Mouse (Mus musculus) spleen, postnatal 10 days (tissue): ENCODE results near the gene Sord.
A peak's percentile ranks its signal among the peaks of the same experiment; 100 is the strongest.

ENCODE experiments used
- DNase-seq, 2 experiments: peaks; one replicate each; pipeline ENCODE4 v3.0.0; 2021 to 2022; ENCODE audit warnings: low spot score in 2 of 2

Gene Sord

DNA sequence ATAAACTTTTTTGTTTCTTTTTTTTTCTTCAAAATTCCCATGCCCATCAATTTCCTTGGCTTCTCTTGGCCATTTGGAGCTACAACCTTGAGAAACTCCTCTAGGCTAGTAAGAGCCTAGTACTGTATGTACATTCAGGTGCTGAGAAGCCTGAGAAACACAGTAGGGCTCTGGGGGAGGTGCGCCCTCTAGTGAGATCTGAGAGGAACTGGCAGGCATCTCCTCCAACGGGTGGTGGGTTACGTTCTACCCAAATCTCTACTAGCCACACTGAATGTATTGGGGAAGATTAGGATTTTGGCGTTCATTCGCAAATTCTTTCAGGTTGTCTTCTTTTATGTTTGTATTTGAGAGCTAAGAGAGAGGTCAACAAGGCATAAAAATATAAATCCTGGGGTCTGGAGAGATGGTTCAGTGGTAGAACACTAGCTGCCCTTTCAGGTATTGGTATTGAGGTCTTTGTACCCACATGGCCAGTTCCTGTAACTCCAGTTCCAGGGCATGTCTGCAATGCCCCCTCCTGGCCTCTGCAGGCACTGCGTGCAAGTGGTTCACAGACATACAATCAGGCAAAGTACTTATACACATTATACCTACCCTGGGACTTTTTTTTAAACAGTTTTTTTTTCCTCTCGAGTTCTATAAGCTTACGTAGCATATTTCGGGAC is 68.2 kb downstream of the Sord start:
- peak; percentile 31 to 72 for DNase-seq

GRCm38 (mm10) chr2:122304544-122304943 is 70.0 kb downstream of the Sord start:
- no peak for DNase-seq

DNA sequence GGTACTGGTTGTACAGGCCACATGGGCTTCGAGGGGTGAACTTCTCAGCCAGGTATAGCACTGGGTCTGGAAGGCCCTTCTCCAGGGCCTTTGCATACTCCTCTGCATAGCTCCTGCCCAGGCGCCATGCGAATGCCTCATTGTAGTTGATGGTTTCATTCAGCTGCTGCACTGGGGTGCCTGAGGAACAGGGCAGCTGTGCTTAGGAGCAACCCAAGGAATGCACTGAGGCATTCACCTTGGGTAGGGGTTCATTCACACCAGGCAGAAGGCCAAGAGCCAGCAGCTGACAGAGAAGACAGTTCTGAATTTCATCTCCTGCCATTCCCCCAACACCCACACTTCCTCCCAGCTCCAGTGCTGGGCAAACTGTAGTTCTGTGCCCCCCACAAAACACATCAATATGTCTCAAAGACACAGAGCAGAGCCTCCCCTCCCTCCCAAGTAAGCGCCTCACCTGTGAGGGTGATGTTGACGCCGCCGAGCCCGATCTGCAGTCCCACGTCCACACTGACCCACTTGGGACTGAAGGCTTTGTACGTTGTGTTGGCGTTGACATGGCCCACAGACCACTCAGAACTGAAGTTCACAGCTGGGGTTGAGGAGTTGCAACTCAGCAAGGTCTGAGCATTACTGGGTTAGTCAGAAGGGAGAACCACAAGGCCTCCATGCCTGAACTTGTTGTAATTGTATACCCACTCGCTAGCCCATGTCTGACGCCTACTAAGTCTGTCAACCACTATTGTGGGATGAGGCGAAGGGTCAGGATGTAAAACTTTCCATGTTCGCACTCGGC is 70.7 kb downstream of the Sord start:
- no peak for DNase-seq

DNA sequence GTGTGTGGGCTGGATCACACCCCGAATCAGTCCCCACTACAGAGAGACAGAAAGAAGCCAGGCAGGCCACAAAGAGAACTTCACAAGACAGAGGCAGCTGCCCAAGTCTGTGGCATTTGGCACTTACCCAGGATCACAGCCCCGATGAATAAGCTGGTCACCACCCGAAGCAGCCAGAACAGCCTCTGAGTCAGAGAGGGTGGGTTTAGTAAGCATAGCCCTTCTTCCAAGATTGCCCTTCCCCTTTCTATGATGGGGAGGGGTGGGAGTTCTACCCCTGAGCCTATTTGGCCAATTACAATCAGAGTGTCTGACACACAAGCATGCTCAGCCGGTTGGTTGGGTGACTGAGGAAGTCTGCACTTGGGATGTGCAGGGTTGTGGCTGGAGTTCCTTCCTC is 71.6 kb downstream of the Sord start:
- DNase-seq, result no peak

DNA sequence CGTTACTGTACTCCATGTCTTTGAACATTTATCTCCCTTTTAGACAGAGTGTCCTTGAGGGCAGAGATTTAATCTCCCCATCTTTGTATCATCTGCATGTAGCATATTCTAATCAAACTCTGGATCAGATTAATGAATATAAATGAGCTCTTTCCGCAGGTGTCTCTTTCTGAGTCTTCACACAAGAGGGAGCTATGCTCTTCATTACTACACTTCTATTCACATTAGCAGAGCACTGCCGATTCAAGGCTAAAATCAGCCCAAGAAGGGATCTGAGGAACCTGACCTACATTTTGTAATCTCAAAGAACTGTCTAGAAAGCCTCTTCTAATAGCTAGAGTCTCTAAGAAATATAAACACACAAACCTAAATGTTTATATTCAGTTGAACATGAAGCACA is 75.1 kb downstream of the Sord start:
- DNase-seq, result no peak

DNA sequence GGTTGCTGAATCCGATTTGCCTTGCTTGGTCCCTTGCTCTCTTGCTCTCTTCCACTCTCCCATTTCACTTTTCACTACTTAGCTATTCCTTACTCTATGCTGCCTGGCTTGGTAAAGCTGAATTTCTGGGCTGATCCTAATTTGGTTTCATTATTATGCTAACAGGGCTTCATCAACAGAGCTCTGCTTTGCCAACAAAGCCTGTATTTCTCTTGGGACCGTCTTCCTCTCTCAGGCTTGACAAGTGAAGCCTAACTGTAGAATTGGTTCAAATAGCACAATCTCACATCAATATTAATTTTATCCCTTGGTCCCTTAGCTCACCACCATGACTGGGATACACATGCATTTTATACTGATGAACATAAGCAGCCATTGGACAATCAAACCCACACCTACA is 77.0 kb downstream of the Sord start:
- no peak for DNase-seq

DNA sequence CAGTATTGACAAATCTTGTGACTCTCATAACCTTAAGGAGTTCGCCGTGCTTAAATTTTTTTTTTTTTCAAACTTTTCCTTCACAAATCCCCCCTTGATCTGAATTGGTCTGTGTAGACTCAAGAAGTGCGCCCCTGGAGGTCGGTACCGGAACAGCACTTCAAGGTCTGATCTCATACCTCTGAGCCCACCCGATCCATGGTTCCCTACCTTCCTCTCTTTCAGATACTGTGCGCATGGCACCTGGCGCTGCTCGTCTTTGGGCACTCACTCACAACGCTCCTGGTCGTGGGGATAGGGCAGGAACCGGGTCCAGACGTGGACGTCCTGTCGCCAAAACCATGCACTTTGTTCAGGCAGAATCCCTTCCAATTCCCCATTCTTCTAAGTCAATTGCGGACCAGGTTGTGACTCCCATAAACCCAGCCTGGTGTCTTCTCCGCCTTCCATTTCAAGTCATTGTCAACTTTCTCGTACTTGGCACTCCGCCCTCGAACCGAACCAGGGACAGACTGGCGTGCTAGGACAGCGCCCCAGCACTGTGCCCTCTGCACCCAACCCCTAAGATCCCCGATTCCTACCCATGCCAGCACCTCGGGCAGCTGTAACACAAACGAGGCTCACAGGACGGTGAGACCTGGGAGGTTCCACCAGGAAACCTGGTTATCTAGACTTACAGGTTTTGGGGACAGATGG is 78.3 kb downstream of the Sord start:
- peak; percentile 54 to 81 for DNase-seq

- no peak for DNase-seq
These were observed 79.0 kb downstream of the Sord start, which contains the start of gene Duoxa1 for GRCm38 (mm10) chr2:122313536-122313935. Gene Duoxa1 (minus strand): TSS chr2:122313730.
